Mouse (Mus musculus): Measurements from ENCODE around the gene Trmt61a.

- TF ChIP-seq CTCF (IDR thresholded peaks at IDR 0.05; ENCODE audit: insufficient read depth, low read length), result no peak
- TF ChIP-seq POLR2A (IDR thresholded peaks at IDR 0.05; ENCODE audit: borderline replicate concordance, extremely low read depth, low read depth, low read length), result no peak
Measured at GRCm38 (mm10) chr12:111671431-111671902, 6.4 kb upstream of the Trmt61a start.

Measured in lung, adult 2 months (tissue).